Mouse (Mus musculus) erythroblast, embryonic 14.5 days (primary cell): ENCODE data around the gene Rpain.

Experiments
- GATA1 ChIP-seq: IDR thresholded peaks from 2 replicates; pipeline ENCODE4 v1.6.1; 2012; ENCODE audit warnings: low read length, inconsistent platforms, mixed read lengths
- TAL1 ChIP-seq: IDR thresholded peaks from 3 replicates; pipeline ENCODE4 v1.6.1; 2012; ENCODE audit warnings: low read length, inconsistent platforms, mixed read lengths

- TF ChIP-seq TAL1: no peak
- no peak for TF ChIP-seq GATA1
These were observed 47.0 kb downstream of the Rpain start for GRCm38 (mm10) chr11:71017051-71017450.
